In the genomic region with DNA sequence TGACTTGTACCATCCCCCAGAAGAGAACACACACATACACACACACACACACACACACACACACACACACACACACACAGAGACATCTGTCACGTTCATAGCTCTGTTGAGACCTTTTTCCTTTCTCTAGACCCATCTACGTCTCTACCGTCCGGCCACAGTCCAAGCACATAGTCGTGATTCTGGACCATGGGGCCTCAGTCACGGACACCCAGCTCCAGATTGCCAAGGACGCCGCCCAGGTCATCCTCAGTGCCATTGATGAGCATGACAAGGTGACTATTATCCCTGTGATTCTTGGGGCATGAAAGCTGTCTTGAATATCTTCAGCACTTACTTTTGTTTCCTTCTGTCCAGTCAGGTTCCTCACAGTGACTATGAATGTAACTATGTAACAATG, we compare ENCODE assay signal across 27 mouse cellular contexts.
"Had no signal": no experiment of that assay in that cellular context is flagged by ENCODE, and none has a peak within 500 bp of the region (broad histone marks: within the 10 kb centered on the region; RNA-seq: fewer than 3 reads in every experiment).

No protein-coding gene starts in this region.

- H3K36me3 ChIP-seq: liver, embryonic 12.5 days had no signal

- H3K27ac ChIP-seq: gastrocnemius, adult 2 months; heart, embryonic 10.5 days; heart, embryonic 13.5 days; heart, embryonic 15.5 days; hindbrain, embryonic 13.5 days; hindbrain, embryonic 15.5 days; hindbrain, postnatal 0 days; kidney, embryonic 15.5 days; kidney, postnatal 0 days; liver, embryonic 12.5 days; liver, embryonic 14.5 days had no signal

- H3K9me3 ChIP-seq: heart, embryonic 10.5 days; heart, embryonic 13.5 days; heart, embryonic 15.5 days; hindbrain, embryonic 13.5 days; hindbrain, embryonic 15.5 days; kidney, embryonic 15.5 days; limb, embryonic 13.5 days; limb, embryonic 15.5 days; liver, embryonic 12.5 days had no signal

- ATAC-seq: hindbrain, postnatal 0 days; intestine, embryonic 16.5 days; liver, embryonic 12.5 days had no signal

- H3K4me1 ChIP-seq: heart, embryonic 10.5 days; heart, embryonic 13.5 days; heart, embryonic 15.5 days; hindbrain, embryonic 15.5 days; liver, embryonic 12.5 days had no signal

- DNase-seq: gastrocnemius, adult 2 months; gastrocnemius, postnatal 10 days; gastrocnemius, postnatal 25 days; heart, adult 18-20 months; heart, postnatal 14 days; heart, postnatal 36 days; kidney, adult 11 months; kidney, adult 2 months; kidney, adult 9 months; kidney, postnatal 14 days; kidney, postnatal 36 days; layer of hippocampus, adult 9-11 months; layer of hippocampus, postnatal 36 days; left cerebral cortex, postnatal 4 days had no signal

- H3K4me3 ChIP-seq: gastrocnemius, adult 2 months; heart, embryonic 10.5 days; heart, embryonic 13.5 days; heart, embryonic 15.5 days; hindbrain, embryonic 13.5 days; hindbrain, embryonic 15.5 days; kidney, embryonic 15.5 days; limb, embryonic 13.5 days; limb, embryonic 15.5 days; liver, embryonic 12.5 days had no signal

- H3K4me2 ChIP-seq: heart, embryonic 13.5 days; heart, embryonic 15.5 days; hindbrain, embryonic 13.5 days; hindbrain, embryonic 15.5 days; kidney, embryonic 15.5 days; limb, embryonic 13.5 days; limb, embryonic 15.5 days; liver, embryonic 12.5 days had no signal

- H3K27me3 ChIP-seq: heart, embryonic 13.5 days; heart, embryonic 15.5 days; hindbrain, embryonic 13.5 days; hindbrain, embryonic 15.5 days; kidney, embryonic 15.5 days; limb, embryonic 13.5 days; limb, embryonic 15.5 days; liver, embryonic 12.5 days had no signal

- H3K9ac ChIP-seq: heart, embryonic 13.5 days; heart, embryonic 15.5 days; hindbrain, embryonic 13.5 days; hindbrain, embryonic 15.5 days; kidney, embryonic 15.5 days; limb, embryonic 13.5 days; limb, embryonic 15.5 days; liver, embryonic 12.5 days; liver, embryonic 14.5 days had no signal
